Mouse (Mus musculus) olfactory bulb, adult 2 months (tissue): ENCODE measurements around the gene Lat.

Experiments used
- CTCF ChIP-seq: fragments of 200-500 bp; IDR thresholded peaks from 2 replicates; pipeline ENCODE4 v1.5.1; 2012; ENCODE audit warnings: low read depth, mild to moderate bottlenecking, low read length, moderate library complexity; ENCODE audit not compliant: insufficient read depth
- POLR2A ChIP-seq: fragments of 200-500 bp; IDR thresholded peaks from 2 replicates; pipeline ENCODE4 v1.6.1; 2012; ENCODE audit warnings: mild to moderate bottlenecking, low read depth, low read length, moderate library complexity; ENCODE audit not compliant: insufficient read depth

GRCm38 (mm10) chr7:126355847-126356597 lies 13.3 kb downstream of the Lat start:
- no peak for TF ChIP-seq CTCF
- TF ChIP-seq POLR2A = no peak
